Mouse (Mus musculus): ENCODE measurements around the gene Ednrb.

DNA sequence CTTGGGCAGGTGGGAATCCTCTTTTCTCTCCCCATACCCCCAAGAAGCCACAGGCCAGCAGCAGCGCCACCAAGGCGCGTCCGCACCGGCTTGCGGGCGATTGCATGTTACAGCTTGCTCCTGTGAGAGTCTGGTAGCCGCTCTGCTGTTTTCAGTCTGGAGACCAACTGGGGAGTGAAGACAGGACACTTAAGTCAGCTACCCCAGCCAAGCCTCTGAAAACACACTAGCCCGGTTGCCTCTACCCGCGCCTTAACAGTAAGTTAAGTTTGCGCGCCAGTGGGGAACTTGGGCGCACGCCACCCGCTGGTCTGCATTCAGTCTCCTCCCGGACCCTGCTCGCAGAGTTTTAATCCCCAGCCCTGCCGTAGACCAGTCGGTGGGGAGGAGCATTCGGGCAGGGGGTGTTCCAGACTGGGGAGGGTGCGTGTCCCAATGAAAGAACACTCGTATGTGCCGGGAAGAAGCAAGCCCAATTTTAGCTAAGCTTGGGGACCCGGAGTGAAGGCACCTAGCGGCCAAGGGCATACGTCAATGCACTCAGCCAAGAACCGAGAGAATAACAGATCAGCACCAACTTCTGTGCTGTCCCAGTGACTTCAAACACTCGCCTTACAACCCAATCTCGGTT lies 716 bp downstream of the Ednrb start:
- TF ChIP-seq CTCF (IDR thresholded peaks at IDR 0.05; ENCODE audit: control insufficient read depth, insufficient read depth, insufficient read length) (no peak), MYOG (IDR thresholded peaks at IDR 0.05; ENCODE audit: control insufficient read depth, extremely low read depth, insufficient read length) (no peak), MYOD1 (IDR thresholded peaks at IDR 0.05; ENCODE audit: control insufficient read depth, insufficient read length, low read depth) (no peak)
